Mouse (Mus musculus): ENCODE results near the gene Piezo1.

DNA sequence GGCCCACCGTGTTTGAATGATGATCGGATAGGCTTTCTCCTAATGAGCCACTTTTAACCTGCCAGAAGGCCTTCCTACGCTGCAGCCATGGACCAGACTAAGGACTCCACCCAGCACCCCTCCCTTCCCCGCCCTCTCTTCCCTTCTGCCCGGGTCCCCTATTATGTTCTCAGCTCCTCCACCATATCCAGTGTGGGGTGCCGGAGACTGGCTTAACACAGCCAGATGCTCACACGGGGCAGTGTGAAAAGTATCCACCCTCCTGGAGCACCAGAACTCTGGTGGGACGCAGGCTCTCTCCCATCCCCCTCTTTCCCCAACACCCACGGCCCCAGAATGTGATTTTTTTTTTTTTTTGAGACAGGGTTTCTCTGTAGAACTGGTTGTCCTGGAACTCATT lies 22.4 kb upstream of the Piezo1 start:
- TF ChIP-seq CTCF (IDR thresholded peaks at IDR 0.05; ENCODE audit: low read depth, low read length), result no peak
- TF ChIP-seq POLR2A (IDR thresholded peaks at IDR 0.05; ENCODE audit: insufficient read depth, low read length), result no peak
- no peak for TF ChIP-seq EP300 (IDR thresholded peaks at IDR 0.05; ENCODE audit: insufficient read depth, low read depth, low read length)
